Mouse (Mus musculus): ENCODE results near the gene Iqschfp. TPM values are rescaled to one million over a fixed set of nuclear protein-coding genes. Genes with fewer than 3 reads are reported as not detected.

The Iqschfp gene
- polyA plus RNA-seq, 1 experiment: 1.1 TPM

- H3K27me3 ChIP-seq (ENCODE audit: control insufficient read depth, insufficient read depth, low read length): no peaks in the 10 kb centered on the region
- no peak overlapping the region for H3K27ac ChIP-seq (ENCODE audit: control insufficient read depth, insufficient read depth, low read depth, low read length)
- TF ChIP-seq POLR2A (IDR thresholded peaks at IDR 0.05; ENCODE audit: control insufficient read depth, low read depth, low read length): no peak
- TF ChIP-seq CTCF (IDR thresholded peaks at IDR 0.05; ENCODE audit: control insufficient read depth, insufficient read depth, insufficient replicate concordance, low read depth, low read length): no peak
- no peak overlapping the region for H3K4me3 ChIP-seq (ENCODE audit: control insufficient read depth, low read depth, low read length)
- H3K36me3 ChIP-seq (ENCODE audit: control insufficient read depth, insufficient read depth, low read length): no peaks in the 10 kb centered on the region
- H3K4me1 ChIP-seq (ENCODE audit: control insufficient read depth, insufficient read depth, low read length): no peaks in the 10 kb centered on the region
Observed at GRCm38 (mm10) chr3:68518041-68518440, 626.0 kb downstream of the Iqschfp start.

- H3K4me3 ChIP-seq (ENCODE audit: control insufficient read depth, low read depth, low read length): no peak overlapping the region
- H3K27me3 ChIP-seq (ENCODE audit: control insufficient read depth, insufficient read depth, low read length): no peaks in the 10 kb centered on the region
- H3K27ac ChIP-seq (ENCODE audit: control insufficient read depth, insufficient read depth, low read depth, low read length): no peak overlapping the region
- TF ChIP-seq CTCF (IDR thresholded peaks at IDR 0.05; ENCODE audit: control insufficient read depth, insufficient read depth, insufficient replicate concordance, low read depth, low read length) (no peak), POLR2A (IDR thresholded peaks at IDR 0.05; ENCODE audit: control insufficient read depth, low read depth, low read length) (no peak)
- no peaks in the 10 kb centered on the region for H3K36me3 ChIP-seq (ENCODE audit: control insufficient read depth, insufficient read depth, low read length)
- H3K4me1 ChIP-seq (ENCODE audit: control insufficient read depth, insufficient read depth, low read length): no peaks in the 10 kb centered on the region
Observed at GRCm38 (mm10) chr3:68518586-68518985, 626.6 kb downstream of the Iqschfp start.

- Histone ChIP-seq H3K36me3 (ENCODE audit: control insufficient read depth, insufficient read depth, low read length) (no peaks in the 10 kb centered on the region), H3K27ac (ENCODE audit: control insufficient read depth, insufficient read depth, low read depth, low read length) (no peak overlapping the region), H3K4me3 (ENCODE audit: control insufficient read depth, low read depth, low read length) (no peak overlapping the region), H3K27me3 (ENCODE audit: control insufficient read depth, insufficient read depth, low read length) (no peaks in the 10 kb centered on the region), H3K4me1 (ENCODE audit: control insufficient read depth, insufficient read depth, low read length) (no peaks in the 10 kb centered on the region)
- TF ChIP-seq CTCF (IDR thresholded peaks at IDR 0.05; ENCODE audit: control insufficient read depth, insufficient read depth, insufficient replicate concordance, low read depth, low read length): no peak
- no peak for TF ChIP-seq POLR2A (IDR thresholded peaks at IDR 0.05; ENCODE audit: control insufficient read depth, low read depth, low read length)
Observed at GRCm38 (mm10) chr3:68525361-68525878, 633.4 kb downstream of the Iqschfp start.

GRCm38 (mm10) chr3:68526416-68526815 is 634.4 kb downstream of the Iqschfp start:
- no peaks in the 10 kb centered on the region for H3K4me1 ChIP-seq (ENCODE audit: control insufficient read depth, insufficient read depth, low read length)
- no peak overlapping the region for H3K4me3 ChIP-seq (ENCODE audit: control insufficient read depth, low read depth, low read length)
- no peaks in the 10 kb centered on the region for H3K36me3 ChIP-seq (ENCODE audit: control insufficient read depth, insufficient read depth, low read length)
- TF ChIP-seq CTCF (IDR thresholded peaks at IDR 0.05; ENCODE audit: control insufficient read depth, insufficient read depth, insufficient replicate concordance, low read depth, low read length) (no peak), POLR2A (IDR thresholded peaks at IDR 0.05; ENCODE audit: control insufficient read depth, low read depth, low read length) (no peak)
- no peaks in the 10 kb centered on the region for H3K27me3 ChIP-seq (ENCODE audit: control insufficient read depth, insufficient read depth, low read length)
- H3K27ac ChIP-seq (ENCODE audit: control insufficient read depth, insufficient read depth, low read depth, low read length): no peak overlapping the region

- no peak overlapping the region for H3K27ac ChIP-seq (ENCODE audit: control insufficient read depth, insufficient read depth, low read depth, low read length)
- H3K4me3 ChIP-seq (ENCODE audit: control insufficient read depth, low read depth, low read length): no peak overlapping the region
- no peaks in the 10 kb centered on the region for H3K36me3 ChIP-seq (ENCODE audit: control insufficient read depth, insufficient read depth, low read length)
- H3K4me1 ChIP-seq (ENCODE audit: control insufficient read depth, insufficient read depth, low read length): no peaks in the 10 kb centered on the region
- H3K27me3 ChIP-seq (ENCODE audit: control insufficient read depth, insufficient read depth, low read length): no peaks in the 10 kb centered on the region
- no peak for TF ChIP-seq POLR2A (IDR thresholded peaks at IDR 0.05; ENCODE audit: control insufficient read depth, low read depth, low read length)
- TF ChIP-seq CTCF (IDR thresholded peaks at IDR 0.05; ENCODE audit: control insufficient read depth, insufficient read depth, insufficient replicate concordance, low read depth, low read length): no peak
Observed at GRCm38 (mm10) chr3:68527182-68527581, 635.1 kb downstream of the Iqschfp start.

- H3K27me3 ChIP-seq (ENCODE audit: control insufficient read depth, insufficient read depth, low read length): no peaks in the 10 kb centered on the region
- no peaks in the 10 kb centered on the region for H3K36me3 ChIP-seq (ENCODE audit: control insufficient read depth, insufficient read depth, low read length)
- H3K4me3 ChIP-seq (ENCODE audit: control insufficient read depth, low read depth, low read length): no peak overlapping the region
- TF ChIP-seq CTCF (IDR thresholded peaks at IDR 0.05; ENCODE audit: control insufficient read depth, insufficient read depth, insufficient replicate concordance, low read depth, low read length) (no peak), POLR2A (IDR thresholded peaks at IDR 0.05; ENCODE audit: control insufficient read depth, low read depth, low read length) (no peak)
- H3K4me1 ChIP-seq (ENCODE audit: control insufficient read depth, insufficient read depth, low read length): no peaks in the 10 kb centered on the region
- H3K27ac ChIP-seq (ENCODE audit: control insufficient read depth, insufficient read depth, low read depth, low read length): no peak overlapping the region
Observed at GRCm38 (mm10) chr3:68531908-68532307, 639.9 kb downstream of the Iqschfp start.

GRCm38 (mm10) chr3:68534571-68535051 is 642.6 kb downstream of the Iqschfp start:
- H3K27ac ChIP-seq (ENCODE audit: control insufficient read depth, insufficient read depth, low read depth, low read length): no peak overlapping the region
- no peaks in the 10 kb centered on the region for H3K27me3 ChIP-seq (ENCODE audit: control insufficient read depth, insufficient read depth, low read length)
- no peak for TF ChIP-seq POLR2A (IDR thresholded peaks at IDR 0.05; ENCODE audit: control insufficient read depth, low read depth, low read length)
- TF ChIP-seq CTCF (IDR thresholded peaks at IDR 0.05; ENCODE audit: control insufficient read depth, insufficient read depth, insufficient replicate concordance, low read depth, low read length): no peak
- H3K36me3 ChIP-seq (ENCODE audit: control insufficient read depth, insufficient read depth, low read length): no peaks in the 10 kb centered on the region
- no peaks in the 10 kb centered on the region for H3K4me1 ChIP-seq (ENCODE audit: control insufficient read depth, insufficient read depth, low read length)
- H3K4me3 ChIP-seq (ENCODE audit: control insufficient read depth, low read depth, low read length): no peak overlapping the region
